Mouse (Mus musculus): ENCODE measurements around the gene Gnat2.

Gnat2 gene

GRCm38 (mm10) chr3:108092536-108093115 lies at the start of gene Gnat2:
Gnat2 (plus strand) TSS chr3:108092789.
- no peak for DNase-seq (ENCODE audit: low read depth)

DNA sequence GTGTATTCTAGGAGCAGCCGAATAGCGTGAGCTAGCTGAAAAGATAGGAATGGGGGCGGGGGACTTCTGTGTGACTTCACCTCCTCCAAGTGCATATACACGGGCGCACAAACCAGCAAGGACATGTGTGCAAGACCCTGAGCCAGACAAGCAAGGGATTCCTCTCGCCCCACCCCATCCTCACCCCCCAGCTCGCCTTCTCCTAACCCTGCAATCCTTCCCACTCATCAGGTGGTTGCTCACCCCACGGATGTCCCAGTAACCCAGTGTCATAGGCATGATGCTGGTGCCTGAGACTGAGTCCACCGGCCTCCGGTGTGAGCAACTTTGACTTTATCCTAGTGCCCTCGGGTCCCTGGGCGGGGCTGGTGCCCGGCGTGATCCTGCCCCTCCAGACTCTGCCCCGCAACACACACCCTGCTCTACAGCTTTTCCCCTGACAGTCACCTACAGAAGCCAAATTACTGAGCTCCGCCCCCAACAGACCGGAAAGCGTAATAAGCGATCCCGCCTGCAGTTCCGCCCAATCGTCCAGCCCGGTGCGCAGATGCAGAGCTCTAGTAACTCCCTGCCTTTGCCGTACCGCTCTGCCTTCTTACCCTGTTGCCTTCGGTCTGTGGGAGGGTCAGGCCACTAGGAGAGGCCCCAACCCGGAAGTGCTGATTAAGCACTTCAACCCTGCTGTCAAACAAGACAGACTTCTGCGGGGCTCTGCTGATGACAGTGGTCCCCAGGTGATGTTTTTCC lies 48.0 kb upstream of the Gnat2 start, which contains the start of gene Gstm4:
Gene Gstm4, minus strand, starts transcription at position 501 of the 747 bp plus-strand sequence.
- DNase-seq (ENCODE audit: low read depth), result peak; percentile 90

GRCm38 (mm10) chr3:108046944-108047655 lies 45.5 kb upstream of the Gnat2 start:
- no peak for DNase-seq (ENCODE audit: low read depth)

- DNase-seq (ENCODE audit: low read depth), result no peak
Measured at GRCm38 (mm10) chr3:108048306-108048705, 44.3 kb upstream of the Gnat2 start.

- DNase-seq (ENCODE audit: low read depth), result no peak
Measured at GRCm38 (mm10) chr3:108050493-108050892, 42.1 kb upstream of the Gnat2 start.

DNA sequence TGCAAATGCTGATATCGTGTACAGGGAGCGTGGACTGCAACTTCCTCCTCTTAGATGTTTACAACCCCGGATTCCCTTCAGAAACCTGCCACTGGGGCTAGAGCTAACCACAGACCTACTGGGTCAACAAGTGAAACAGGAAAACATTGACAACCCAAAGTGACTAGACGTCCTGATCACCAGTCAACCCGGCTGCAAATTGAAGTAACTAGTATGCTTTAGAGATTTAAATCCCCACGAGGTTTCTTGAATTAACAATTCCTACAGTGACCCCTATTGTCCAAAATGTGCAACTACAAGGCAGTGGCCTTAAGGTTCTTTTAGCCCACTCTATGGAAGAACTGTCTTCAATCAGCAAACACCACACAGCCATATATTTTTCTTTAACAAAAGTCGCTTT lies 31.2 kb upstream of the Gnat2 start:
- DNase-seq (ENCODE audit: low read depth), result peak; percentile 72

- no peak for DNase-seq (ENCODE audit: low read depth)
Measured at GRCm38 (mm10) chr3:108062648-108063047, 29.9 kb upstream of the Gnat2 start.

DNA sequence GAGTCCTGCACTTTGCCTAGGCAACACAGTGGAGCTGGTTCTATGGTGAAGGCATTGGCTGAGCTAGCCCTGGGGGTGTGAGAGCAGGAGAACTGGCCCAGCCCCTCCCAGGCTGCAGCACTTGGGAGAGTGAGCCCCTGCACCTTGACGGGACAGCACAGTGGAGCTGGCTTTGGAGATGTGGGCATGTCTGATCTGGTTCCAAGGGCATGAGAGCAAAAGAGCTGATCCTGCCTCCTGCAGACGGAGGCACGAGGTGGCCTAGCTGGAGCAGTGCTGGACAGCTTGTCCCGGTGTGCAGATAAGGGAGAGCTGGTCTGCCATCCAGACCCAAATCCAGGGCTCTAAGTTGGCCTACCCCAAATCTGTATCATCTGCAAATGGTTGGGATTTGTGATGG lies 27.9 kb upstream of the Gnat2 start:
- no peak for DNase-seq (ENCODE audit: low read depth)

- DNase-seq (ENCODE audit: low read depth), result no peak
Measured at GRCm38 (mm10) chr3:108065551-108065950, 27.0 kb upstream of the Gnat2 start.

DNA sequence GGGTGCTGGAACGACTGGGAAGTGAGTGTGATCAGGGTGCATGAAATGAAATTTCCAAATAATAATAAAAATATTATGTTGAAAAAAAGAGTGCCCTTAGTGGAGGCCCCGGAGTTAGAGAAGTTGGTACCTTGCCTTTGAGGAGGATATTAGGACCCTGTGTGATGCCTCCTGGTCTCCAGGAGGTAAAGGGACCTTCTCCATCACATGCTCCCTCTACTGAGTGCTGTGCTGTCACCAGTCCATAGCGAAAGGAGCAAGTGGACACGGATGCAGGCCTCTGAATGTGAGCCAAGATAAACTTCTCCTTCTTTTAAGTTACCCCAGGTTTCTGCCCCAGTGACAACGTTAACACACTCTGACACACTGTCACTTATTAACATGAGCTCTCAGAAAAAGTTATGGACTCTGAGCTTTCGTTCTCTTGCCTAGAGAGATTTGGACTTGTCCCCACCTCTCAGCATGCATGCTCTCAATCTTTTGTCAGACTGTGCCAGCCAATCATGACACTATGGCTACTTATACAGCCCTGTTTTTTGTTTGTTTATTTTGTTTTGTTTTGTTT lies 25.1 kb upstream of the Gnat2 start:
- DNase-seq (ENCODE audit: low read depth), result no peak

GRCm38 (mm10) chr3:108068826-108069225 lies 23.8 kb upstream of the Gnat2 start:
- DNase-seq (ENCODE audit: low read depth), result no peak

DNA sequence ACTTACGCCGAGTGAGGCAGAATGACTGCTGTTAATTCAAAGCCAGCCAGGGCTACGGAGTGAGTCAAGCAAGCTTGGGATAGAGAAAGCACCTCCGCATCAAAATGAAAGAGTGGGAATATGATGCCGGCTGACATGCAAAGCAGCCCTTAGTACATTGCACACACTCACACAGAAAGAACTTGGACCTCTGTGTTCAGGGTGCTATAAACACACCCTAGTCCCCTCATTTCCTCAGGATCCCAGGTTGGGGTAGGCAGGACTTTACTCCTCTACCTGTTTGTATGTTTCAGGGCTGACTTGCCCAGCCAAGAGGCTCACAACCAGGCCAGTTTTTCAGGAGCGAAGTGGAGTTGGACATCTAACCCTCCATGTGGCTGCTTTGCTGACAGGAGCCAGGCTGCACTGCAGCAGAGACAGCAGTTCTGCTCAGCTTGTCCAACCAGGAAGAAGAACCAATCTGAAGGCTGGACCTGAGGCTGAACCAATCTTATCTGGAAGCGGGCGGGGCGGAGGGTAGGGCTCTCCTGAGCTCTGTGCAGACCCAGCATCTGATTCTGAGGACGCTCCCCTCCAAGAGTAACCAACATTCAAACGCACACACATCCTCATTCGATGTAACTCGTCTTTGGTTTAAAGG lies 23.2 kb upstream of the Gnat2 start:
- no peak for DNase-seq (ENCODE audit: low read depth)

DNA sequence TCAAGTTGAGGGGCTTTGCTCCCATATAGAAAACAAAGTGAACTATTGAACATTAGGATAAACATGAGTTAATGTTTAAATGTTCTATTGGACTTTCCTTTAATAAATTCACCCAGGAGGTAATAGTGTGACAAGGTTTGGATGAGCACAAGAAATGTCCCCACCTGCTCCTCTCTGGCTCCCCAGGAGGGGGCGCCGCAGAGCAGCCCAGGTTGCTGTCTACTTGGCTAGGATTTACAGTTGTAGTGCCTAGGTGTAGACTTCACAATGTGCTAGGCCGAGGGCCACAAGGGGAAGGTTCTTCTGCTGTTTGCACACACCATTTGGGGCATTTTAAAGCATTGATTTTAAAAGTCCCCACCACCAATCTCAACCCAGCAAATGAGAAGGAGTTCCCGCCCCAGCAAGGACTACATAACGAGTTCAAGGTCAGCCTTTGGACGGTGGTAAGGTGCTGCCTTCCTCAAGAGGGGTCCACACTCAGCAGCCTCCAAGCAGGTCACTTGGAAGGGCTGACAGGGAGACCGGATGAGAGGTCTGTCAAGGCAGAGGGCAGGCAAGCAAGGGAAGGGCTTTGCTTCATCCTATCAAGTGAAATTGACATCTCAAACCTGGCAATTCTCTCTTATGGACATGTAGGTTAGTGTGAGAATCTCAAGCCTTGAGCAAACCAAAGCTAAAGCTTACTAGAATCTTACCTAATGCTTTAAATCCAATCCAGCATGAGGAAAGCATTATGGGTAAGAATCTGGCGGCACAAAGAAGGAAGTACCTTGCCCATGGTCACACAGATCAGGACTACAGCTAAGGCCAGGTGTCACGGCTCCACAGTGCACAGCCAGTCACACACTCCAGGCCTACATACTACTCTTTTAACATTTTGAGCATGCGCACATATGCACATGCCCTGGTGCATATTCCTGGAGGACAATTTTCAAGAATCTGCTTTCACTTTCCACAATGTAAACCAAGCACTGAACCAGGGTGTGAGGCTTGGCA lies 22.0 kb upstream of the Gnat2 start:
- DNase-seq (ENCODE audit: low read depth), result peak; percentile 69

GRCm38 (mm10) chr3:108072983-108073569 lies 19.5 kb upstream of the Gnat2 start:
- DNase-seq (ENCODE audit: low read depth), result no peak

DNA sequence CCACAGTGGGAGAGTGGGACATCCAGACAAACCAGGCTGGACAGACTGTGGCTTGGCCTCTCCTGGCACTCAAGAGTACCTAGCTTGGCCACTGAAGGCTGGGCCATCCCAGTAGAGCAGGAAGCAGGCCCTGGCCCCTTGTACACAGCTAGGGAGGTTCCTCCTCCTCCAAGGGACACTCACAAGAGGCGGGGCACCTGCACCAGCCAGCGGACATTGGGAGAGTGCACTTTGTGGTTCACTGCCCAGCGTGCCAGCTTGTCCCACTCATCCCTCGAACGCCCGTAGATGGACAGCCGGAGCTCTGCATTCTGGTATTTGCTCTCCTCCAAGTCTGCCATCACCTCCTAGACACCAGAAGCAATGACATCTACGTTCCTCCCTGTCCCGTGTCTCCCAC lies 15.8 kb upstream of the Gnat2 start:
- no peak for DNase-seq (ENCODE audit: low read depth)

GRCm38 (mm10) chr3:108081681-108082080 lies 10.9 kb upstream of the Gnat2 start:
- DNase-seq (ENCODE audit: low read depth), result no peak

DNA sequence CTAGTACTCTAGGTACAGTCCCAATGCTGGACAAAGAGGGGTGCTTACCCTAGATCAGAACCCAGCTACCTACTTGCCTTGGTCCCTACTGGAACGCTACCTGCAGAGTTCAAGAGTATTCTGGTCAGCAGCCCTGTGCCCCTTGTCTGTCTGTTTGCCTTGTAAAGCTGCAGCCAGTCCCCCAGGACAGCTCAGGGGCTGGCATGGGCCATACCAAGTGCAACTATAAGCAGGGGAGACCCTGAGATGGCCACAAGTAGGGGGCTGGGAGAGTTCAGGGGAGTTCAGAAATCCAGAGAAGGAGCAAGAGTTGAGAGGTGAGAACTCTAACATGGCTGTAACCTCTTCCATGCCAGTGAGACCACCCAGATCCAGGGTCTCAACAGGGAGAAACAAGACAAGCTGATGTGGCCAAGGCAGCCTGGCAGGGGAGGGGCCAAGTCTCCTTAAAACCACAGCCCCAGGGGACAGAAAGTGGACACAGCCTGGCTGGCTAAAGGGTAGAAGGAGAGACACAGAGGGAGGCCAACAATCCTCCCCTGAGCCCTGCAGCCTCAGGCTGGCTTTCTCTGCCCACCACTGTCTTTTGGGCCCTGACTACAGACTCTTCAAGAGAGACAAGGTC lies 10.2 kb upstream of the Gnat2 start:
- DNase-seq (ENCODE audit: low read depth), result no peak

DNA sequence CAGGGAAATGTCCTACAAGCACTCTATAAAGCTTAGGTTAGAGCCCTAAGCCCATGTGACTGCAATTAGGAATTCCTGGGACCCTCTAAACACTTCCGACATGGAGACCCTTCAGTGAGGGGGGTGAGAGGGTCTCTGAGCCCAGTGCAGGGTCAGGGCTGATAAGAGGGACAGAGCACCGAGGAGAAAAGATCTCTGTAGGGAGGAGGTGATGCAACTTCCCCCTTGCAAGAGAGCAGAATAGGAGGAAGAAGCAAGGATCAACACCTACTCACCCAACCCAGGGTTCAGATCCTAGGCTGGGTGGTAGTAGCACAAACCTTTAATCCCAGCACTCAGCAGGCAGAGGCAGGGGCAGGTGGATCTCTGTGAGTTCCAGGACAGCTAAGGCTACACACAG lies 9.4 kb upstream of the Gnat2 start:
- DNase-seq (ENCODE audit: low read depth), result no peak

GRCm38 (mm10) chr3:108083904-108084407 lies 8.6 kb upstream of the Gnat2 start:
- no peak for DNase-seq (ENCODE audit: low read depth)

DNA sequence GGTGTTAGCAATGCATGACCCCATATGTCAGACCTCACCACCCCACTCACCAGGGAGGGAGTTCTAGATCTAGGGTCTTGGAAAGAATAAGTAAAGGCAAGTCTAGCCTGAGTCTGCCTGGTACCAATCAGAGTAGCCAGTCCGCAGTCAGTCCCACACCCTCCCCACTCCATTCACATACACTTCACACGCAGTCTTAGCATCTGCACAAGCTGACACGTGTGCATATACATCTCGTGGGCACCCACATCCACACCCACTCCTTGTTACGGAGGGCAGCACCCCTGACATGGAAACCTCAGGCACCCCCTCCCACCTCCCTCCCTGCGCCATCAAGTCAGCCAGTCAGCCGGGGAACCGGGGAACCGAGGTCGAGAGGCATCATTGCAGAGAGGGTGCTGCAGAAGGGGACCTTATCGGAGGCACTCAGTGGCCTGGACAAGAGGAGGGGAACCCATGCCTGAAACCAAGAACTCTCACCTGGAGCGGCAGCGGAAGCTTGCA lies 7.8 kb upstream of the Gnat2 start:
- DNase-seq (ENCODE audit: low read depth), result no peak
